Mouse (Mus musculus): ENCODE data around the gene Gm21969.

Gm21969 gene

DNA sequence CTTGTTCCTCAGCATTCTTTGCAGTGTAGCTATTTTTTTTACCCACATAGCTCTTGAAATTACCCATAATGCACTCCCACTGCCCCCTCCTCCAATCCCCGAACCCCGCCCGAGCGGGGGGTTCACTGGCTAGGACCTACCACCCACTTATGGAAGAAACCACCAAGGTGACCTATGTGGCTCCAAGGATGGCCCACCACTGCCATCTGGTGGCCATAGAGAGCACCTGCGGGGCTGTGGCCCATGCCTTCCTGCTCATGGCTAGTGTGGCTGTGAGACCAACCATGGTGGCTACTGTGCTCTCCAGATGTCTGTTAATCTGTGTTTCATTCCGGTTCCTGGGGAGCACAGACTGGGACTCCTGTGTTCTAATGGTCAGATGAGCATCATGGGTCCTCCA, 66.9 kb downstream of the Gm21969 start:
- DNase-seq, result peak; percentile 70

DNA sequence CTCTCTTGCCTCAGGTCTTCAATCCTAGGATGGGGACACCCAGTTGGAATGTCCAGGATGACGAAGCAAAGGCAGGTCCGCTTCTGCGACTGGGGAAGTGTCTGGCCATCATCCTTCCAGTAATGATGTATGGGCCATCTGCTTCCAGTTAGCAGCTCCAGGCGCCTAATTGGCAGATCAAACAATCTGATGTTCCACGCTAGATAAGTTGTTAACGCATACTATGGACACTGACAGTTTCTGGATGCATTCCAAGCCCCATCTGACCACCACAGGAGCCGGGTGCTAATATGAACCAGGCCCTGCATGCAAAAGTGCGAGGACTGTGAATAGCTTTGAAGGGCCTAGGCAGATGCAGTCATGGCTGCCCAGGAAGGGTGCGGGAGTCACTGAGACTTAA, 72.7 kb downstream of the Gm21969 start:
- no peak for DNase-seq

DNA sequence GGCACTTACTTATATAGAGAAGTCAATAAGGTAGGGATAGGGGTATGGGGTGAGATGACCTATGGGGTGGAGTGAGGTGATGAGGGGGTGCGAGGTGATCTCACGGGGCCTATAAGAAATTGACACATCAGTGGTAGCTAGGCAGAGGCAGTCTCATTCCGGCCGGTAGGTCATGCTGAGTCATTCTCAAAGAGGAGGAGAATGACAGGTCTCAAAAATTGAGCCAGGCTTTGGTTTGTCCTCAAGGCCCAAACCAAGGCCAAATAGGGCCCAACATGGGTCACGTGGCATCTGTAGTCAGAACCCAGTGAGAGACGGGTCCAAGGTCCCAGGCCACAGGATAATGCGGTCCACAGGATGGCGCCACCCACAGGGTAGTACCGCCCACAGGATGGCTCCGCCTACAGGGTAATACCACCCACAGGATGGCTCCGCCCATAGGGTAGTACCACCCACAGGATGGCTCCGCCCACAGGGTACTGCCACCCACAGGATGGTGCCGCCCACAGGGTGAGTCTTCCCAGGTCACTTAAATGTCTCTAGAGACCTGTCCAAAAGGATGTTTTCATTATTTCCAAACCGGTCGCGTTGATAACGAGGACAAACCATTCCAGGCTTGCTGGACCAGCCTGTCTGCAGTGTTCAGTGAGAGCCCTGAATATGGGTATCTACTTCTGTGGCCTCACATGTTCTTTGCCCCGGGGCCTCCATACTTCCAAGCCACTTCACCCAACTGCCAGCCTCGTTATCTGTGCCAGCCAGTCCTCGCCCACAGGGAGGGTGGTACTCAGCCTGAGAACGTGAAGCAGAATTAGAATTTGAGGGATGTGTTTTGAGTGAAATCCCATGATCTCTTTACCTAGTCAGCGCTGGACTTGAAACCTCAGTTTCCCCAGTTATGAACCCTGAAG, 81.0 kb downstream of the Gm21969 start:
- no peak for DNase-seq

DNA sequence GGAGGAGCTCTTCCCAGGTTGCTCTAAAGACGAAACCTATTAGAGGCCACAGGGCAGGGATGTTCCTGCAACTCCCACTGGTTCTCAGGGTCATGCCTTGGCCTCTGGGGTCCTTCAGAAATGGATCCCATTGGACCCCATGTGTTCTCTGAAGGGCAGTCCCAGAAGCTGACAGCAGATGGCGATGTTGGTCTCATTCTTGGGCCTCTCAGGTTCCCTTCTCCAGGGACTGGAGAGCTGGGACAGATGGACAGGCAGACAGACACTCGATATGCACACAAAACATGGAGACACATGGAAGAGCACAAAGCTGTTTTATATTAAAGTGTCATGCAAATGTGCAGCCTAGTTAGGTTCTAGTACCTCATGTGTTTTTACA, 81.6 kb downstream of the Gm21969 start:
- peak; percentile 39 for DNase-seq

DNA sequence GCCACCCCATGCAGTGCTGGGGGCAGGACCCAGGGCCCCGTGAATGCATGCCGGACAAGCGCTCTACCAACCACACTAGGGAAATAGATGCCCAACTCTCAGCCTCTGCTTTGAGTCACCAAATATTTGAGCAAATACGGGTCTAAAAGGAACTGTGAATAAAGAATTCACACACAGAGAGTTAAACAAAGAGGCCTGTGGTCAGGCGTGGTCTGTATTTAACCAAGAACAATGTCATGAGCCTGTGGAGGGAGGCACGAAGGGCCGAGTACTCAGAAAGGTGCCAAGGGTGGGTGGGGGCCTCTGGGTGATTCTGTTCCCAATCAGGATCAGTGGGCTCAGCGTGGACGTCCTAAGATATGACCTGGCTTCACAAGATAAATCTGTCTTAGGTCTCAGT, 85.1 kb downstream of the Gm21969 start:
- no peak for DNase-seq

DNA sequence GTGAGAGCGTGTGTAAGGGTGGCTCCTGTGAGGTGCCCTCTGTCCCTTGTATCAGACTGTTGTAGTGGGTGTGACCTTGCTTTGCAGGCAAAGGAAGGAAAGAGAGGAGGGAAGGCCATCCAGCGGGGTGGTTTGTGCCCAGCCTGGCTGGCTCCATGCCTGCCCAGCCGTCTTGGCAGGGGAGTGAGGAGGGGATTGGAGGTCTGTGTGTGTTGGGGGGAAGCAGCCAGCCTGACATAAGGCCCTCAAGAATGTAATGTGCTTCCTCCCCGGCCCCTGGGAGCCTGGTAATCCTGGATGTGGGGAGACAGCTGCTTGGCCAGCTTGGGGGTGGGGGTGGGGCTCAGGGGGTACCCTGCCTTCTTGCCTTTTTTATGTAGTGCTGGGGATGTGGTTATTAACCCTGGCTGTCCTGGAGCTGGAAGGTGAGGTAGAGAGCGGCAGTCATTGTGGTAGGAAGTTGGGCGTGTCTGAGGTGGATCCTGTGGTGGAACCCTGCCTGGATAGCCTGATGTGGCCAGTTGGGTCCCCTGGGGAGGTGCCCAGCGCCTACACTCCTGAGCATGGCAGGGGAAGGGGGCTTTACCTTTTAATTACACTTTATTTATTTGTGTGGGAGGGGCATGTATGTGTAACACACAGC, 86.8 kb downstream of the Gm21969 start:
- DNase-seq, result no peak

DNA sequence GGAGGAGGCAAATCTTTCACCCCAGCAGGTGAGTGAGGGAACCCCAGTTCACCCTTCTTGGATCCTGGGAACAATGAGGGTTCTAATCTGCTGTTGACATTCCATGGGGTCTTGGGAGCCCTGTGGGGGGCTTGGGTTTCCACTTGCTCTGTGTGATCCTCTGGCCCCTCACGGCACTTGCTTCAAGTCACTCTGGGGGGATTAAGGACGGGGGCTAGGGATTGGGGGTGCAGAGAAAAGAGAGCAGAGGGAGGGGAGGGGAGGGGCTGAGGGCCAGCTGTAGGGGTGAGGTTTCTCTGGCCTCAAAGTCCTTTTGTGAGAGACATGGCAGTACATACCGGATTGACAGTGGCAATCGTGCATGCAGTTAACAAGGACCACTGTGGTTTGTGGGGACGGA, 90.3 kb downstream of the Gm21969 start:
- no peak for DNase-seq

DNA sequence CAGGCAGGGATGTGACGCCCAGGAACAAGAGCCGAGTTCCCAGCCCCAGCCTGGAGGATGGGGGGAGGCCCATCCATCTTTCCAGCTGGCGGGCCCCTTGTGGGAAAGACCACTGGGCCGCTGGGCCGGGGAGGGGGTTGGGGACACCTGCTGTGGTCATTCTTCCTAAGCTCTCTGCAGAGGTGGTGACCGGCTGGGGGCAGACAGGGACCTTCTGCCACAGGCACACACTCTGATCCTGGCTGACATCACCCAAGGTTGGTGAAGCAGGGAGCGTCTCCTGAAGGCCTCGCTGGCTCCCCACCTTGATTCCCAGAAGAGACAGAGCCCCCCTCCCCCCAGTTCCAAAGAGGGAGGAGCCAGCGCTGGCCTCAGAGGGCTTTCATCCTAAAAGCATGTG, 94.8 kb downstream of the Gm21969 start:
- no peak for DNase-seq

DNA sequence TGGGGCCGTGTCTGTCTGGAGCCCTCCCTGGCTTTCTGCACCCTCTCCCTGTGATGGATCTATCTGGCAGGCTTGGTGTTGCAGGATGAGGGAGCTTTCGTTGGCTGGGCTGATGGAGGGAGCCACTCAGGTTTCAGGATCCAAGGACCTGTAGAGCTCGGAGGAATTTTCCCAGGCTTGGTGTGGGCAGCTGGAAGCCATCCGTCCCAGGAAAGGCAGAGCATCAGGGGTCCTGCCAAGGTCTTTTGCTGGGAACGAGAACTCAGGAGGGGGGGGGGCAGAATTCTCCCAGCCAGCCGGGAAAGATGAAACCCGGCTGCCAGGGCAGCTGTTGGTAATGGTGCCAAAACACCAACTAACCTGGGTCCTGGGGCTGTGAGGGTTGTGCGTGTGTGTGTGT, 95.6 kb downstream of the Gm21969 start:
- DNase-seq, result no peak

DNA sequence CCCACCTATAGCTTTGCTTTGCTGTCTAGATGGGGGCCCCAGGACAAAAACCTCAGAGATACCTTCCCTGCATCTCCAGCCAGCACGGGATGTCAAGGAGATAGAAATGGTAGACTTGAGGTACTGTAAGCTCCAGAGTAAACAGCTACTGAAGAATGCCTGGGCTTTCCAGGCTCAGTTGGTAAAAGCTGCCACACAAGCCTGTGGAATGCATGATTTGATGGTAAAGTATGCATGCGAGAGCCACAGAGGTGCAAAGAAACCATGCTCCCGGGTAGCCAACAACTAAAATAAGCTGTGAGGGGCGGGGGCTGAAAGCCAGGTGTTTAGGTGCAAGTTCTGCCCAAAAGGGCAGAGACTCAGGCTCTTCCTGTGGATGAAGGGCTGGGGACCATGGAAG, 99.9 kb downstream of the Gm21969 start:
- no peak for DNase-seq

DNA sequence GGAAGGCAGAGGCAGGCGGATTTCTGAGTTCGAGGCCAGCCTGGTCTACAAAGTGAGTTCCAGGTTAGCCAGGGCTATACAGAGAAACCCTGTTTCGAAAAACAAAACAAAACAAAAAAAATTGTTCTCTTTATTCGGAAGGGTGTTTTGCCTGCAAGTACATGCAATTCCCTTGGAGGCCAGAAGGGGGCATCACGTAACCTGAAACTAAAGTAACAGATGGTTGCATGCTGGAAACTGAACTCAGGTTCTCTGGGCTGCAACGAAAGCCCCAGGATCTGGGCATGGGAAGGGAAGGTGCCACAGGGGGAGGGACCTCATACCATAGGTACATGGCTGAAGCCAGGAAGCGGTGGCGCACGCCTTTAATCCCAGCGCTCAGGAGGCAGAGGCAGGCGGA, 100.5 kb downstream of the Gm21969 start:
- no peak for DNase-seq

DNA sequence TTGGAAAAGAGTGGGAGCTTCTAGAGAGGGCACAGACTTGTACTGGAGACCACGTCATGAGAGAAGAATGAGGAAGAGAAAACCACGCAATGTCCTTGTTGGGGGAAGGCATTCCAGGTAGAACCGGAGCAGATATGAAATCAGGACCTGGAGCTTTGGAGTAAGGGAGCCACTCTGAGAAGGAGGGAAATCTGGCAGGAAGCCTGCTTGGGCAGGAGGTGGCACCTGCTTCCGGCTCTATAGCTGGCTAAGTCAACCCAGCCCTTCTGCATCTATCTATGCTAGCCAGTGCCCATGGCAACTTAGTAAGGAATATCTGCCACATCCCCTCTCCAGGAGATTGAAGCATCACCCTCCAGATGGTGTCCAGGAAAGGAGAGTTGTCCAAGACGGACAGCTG, 103.0 kb downstream of the Gm21969 start:
- no peak for DNase-seq

DNA sequence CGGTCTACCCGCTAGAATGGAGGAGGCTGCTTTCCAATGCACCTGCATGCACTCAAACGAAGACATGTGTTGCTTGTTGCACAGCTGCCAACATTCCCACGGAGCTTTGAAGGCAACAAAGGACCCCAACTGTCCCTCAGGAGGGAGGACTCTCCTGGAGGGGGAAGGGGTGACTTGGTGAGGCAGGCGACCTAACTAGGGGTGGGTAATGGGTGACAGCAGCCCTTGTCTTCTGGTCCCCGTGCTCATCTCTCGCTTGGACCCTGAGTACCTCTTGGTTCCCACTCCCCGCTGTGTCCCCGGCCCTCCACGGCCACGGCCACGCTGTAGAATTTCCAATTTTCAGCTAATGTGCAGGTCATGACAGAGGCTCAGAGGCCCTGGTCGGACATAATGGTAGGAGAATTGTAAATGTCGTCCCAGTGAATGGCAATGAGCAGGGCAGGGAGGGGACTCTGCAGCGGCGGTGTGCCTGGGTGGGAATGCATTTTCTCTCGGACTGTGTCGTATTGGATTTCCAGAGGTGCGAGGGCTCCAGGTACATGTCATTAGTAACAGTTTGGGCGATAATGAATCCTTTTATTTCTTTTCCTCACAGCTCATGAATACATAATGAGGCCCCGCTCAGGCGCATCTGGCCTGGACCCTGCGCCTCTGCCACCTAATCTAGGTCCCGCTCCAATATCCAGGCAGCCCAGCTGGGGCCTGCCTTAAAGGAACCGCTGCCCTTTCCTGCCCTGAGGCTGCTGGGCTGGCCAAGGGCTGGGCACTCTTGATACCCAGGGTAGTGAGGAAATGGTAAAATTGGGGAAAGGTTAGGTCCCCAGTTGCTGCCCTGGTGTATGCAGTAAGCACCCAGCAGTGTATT, 107.7 kb downstream of the Gm21969 start:
- no peak for DNase-seq

Measured in cerebellum, adult 8-10 months (tissue).